Mouse (Mus musculus): Measurements from ENCODE around the gene Kiss1r.

DNA sequence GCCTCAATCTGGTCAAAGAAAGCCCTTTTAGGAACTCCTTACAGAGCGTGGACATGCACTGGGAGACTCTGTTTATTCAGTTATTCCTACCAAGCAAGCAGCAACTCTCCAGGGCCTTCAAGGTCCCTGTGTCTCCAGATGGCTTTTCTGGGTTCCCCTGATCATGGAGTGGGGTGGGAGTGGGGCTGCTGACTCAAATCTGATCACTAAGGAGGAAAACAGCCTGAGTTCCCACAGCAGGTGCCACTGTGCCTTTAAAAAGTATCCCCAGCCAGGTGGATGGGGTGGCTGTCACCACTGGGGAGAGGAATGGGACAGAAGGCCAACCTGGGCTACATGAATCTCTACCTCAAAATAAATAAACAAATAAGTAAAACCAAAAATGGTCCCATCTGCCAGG lies 26.2 kb downstream of the Kiss1r start:
- TF ChIP-seq CTCF (IDR thresholded peaks at IDR 0.05; ENCODE audit: borderline replicate concordance, extremely low read depth, insufficient read depth, insufficient read length), result no peak
- TF ChIP-seq POLR2A (IDR thresholded peaks at IDR 0.05; ENCODE audit: borderline replicate concordance, extremely low read depth, insufficient read depth, insufficient read length, poor library complexity, severe bottlenecking), result no peak
